Mouse (Mus musculus): ENCODE measurements at regions not wholly inside any gene's neighbourhood (a gene's known extent, or its start where the extent isn't known, plus 50 kb on each side); places are given as distances from the start of the nearest gene placed in this dataset.

DNA sequence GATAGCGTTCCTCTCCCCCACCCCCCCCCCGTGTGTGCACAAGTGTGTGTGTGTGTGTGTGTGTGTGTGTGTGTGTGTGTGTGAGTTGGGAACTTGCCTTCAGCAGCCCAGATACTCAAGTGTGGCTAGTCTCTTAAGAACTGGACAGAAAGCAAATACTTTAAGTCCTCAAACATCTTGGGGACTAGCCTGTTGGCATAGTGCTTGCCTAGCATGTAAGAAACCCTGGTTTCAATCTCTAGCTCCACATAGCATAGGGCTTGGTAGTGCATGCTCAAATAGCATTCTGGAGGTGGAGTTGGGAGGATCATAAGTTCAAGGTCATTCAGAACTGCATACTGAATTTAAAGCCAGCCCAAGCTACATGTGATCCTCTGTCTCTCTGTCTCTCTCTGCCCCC, 117.5 kb upstream of the Btg1 start:
- DNase-seq (ENCODE audit: low spot score), result no peak

- DNase-seq (ENCODE audit: low spot score), result no peak
These were observed 114.6 kb upstream of the Btg1 start for GRCm38 (mm10) chr10:96502090-96502728.

GRCm38 (mm10) chr10:96502736-96503135, 114.1 kb upstream of the Btg1 start:
- no peak for DNase-seq (ENCODE audit: low spot score)

GRCm38 (mm10) chr10:96504340-96504739, 112.5 kb upstream of the Btg1 start:
- DNase-seq (ENCODE audit: low spot score), result no peak

GRCm38 (mm10) chr10:96515164-96515922, 101.5 kb upstream of the Btg1 start:
- no peak for DNase-seq (ENCODE audit: low spot score)

DNA sequence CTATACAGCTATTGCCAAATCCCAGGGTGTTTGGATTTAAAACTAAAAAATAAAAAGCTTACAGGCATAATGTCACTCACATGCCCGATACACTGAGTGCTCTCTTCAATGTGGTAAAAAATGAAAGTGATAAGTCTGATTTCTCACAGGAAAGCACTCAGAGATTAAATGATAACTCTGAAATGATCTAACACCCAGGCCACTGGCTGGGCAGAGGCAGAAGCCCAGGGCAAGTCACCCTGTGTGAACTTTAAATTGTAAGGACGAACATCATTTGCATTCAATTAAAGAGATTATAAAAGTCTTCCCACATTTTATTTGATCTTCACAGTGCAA, 100.9 kb upstream of the Btg1 start:
- no peak for DNase-seq (ENCODE audit: low spot score)

- no peak for DNase-seq (ENCODE audit: low spot score)
These were observed 97.4 kb upstream of the Btg1 start for GRCm38 (mm10) chr10:96519411-96519810.

DNA sequence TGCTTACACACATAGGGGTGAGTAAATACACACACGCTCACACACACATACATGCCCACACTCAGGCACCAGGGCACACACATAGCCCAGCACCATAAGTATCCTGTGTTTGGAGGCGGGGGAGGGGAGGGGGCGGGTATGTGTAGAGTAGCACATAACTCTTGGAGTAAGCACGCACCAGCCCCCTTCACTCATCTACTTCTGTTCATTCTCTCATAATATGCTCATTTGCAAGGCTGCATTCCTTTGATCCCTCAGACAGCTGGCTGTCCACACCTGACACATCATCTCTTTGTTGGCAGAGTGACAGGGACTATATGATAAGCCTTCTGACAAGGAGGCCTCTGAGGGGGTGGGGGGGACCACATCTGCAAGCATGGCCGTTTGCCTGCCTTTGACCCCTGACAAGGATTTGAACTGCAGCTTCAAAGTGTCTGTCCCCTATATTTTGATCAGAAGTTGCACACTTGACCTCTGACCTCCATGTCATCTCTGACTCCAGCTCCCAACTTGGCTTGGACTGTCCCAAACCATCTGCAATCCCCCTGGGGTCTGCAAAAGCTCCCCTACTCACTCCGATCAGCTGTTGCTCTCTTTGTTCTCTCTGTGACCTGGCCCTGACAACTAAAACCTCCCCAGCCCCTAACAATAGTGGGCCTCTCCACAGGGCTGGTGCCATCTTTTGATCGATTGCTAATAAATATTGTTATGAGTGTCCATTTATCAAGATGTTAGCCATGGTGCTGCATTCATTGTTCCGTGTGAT, 95.6 kb upstream of the Btg1 start:
- DNase-seq (ENCODE audit: low spot score), result no peak

GRCm38 (mm10) chr10:96523967-96524801, 92.6 kb upstream of the Btg1 start:
- DNase-seq (ENCODE audit: low spot score), result no peak

GRCm38 (mm10) chr10:96527864-96528263, 88.9 kb upstream of the Btg1 start:
- no peak for DNase-seq (ENCODE audit: low spot score)

- no peak for DNase-seq (ENCODE audit: low spot score)
These were observed 82.2 kb upstream of the Btg1 start for GRCm38 (mm10) chr10:96534547-96535124.

DNA sequence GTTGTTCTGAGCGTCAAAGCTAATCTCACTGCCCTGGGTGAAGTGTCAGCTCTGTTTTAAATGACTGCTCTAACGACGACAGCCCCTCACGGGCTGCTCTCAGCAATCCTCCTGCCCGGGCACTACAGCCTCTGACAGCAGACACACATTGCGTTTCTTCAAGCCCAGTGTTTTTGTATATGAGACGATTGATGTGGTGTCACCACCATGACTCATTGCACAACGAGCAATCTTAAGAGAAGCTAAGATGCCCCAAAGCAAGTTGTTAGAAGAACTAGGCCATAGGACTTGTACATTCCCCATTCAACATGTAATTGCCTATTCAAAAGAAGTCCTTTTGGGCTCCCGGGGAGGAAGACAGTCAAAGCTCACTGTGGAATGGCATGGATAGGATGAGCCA, 81.3 kb upstream of the Btg1 start:
- no peak for DNase-seq (ENCODE audit: low spot score)

- DNase-seq (ENCODE audit: low spot score), result no peak
These were observed 76.0 kb upstream of the Btg1 start for GRCm38 (mm10) chr10:96540828-96541227.

DNA sequence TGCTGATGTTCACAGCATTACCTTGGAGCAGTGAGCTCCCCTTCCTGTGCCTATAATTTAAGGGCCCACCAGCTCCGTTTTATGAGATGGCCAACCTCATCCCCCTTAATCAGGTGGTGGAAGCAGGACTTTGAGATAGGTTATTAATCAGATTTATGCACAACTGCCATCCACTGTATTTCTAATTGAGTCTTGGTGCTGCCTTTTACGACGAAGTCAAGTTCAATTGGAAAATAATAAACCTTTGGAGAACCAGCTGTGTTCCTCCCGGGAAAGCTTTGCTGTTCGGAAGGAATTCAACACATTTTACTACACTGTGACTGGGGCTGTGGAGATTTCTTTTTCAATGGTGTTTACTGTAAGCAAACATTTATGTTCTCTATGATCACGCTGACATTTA, 71.5 kb upstream of the Btg1 start:
- DNase-seq (ENCODE audit: low spot score), result no peak

- no peak for DNase-seq (ENCODE audit: low spot score)
These were observed 70.9 kb upstream of the Btg1 start for GRCm38 (mm10) chr10:96545761-96546388.

DNA sequence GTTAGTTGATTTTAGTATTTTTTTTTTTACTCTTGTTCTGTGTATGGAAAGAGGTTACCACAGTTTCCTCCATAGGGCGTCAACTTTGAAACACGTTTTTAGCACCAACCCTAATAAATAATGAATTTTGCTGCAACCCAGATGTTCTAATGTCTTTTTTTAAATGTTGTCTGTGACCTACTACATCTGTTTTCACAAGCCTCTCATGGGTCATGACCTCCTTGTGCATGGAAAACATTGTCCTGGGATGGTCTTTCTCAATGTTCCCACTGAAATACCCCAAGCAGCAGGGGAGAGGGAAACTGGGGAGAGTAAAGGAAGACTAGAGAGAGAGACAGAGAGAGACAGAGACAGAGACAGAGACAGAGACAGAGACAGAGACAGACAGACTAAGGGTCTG, 67.2 kb upstream of the Btg1 start:
- DNase-seq (ENCODE audit: low spot score), result no peak

- no peak for DNase-seq (ENCODE audit: low spot score)
These were observed 66.5 kb upstream of the Btg1 start for GRCm38 (mm10) chr10:96550266-96550665.

DNA sequence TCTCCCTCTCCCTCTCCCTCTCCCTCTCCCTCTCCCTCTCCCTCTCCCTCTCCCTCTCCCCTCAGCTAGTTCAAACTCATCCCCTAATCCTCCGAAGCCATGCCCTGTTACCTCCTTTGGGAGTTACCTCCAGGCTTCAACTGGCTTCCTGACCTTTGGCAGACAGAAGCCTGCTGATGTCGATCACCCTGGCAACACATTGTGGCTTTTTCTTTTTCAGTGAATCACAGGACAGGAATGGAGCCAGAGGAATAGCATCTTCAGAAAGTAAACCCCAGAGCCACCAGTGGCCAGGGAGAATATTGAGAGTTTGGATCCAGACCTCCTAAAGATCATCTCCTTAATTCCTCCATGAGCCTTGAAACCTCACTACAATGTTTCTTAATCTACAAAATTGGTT, 59.5 kb upstream of the Btg1 start:
- no peak for DNase-seq (ENCODE audit: low spot score)

DNA sequence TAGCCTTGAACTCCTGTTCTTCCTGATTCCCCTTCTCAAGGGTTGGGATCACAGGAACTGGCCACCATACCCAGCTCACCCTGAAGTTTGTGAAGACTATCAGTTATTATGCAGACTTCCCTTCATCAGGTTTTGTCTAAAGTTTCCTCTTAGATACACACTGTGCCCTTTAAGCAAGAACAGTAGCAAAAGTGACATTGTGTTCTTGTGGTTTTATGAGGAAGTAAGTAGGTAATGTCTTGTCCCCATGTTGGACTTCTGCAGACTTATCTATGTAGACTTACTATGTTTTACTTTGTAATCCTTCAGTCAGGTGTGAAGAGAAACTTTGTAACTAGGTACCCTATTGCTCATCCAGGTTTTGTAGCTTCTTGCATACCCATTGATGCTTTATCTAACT, 51.5 kb upstream of the Btg1 start:
- DNase-seq (ENCODE audit: low spot score), result no peak

All from spleen, adult 12 weeks (tissue).